Mouse (Mus musculus) brain, adult 2 months (tissue): ENCODE measurements around the gene Ccr7.

ENCODE experiments used
- DNase-seq: peaks from one replicate; pipeline ENCODE4 v3.0.0; 2011; ENCODE audit warnings: low read depth, low spot score

The Ccr7 gene

GRCm38 (mm10) chr11:99154987-99155641 is at the start of gene Ccr7:
Ccr7 (minus strand) TSS chr11:99155077.
- DNase-seq = no peak

- peak; percentile 74 for DNase-seq
Observed at GRCm38 (mm10) chr11:99189154-99189582, 34.3 kb upstream of the Ccr7 start.

GRCm38 (mm10) chr11:99187348-99187747 is 32.5 kb upstream of the Ccr7 start:
- DNase-seq = no peak

- DNase-seq = no peak
Observed at GRCm38 (mm10) chr11:99186836-99187235, 32.0 kb upstream of the Ccr7 start.

- DNase-seq = peak; percentile 37
Observed at GRCm38 (mm10) chr11:99182575-99182974, 27.7 kb upstream of the Ccr7 start.

- peak; percentile 18 for DNase-seq
Observed at GRCm38 (mm10) chr11:99180071-99180470, 25.2 kb upstream of the Ccr7 start.

- DNase-seq = no peak
Observed at GRCm38 (mm10) chr11:99177925-99178198, 23.0 kb upstream of the Ccr7 start.

GRCm38 (mm10) chr11:99177054-99177924 is 22.4 kb upstream of the Ccr7 start:
- DNase-seq = no peak

- DNase-seq = no peak
Observed at GRCm38 (mm10) chr11:99172002-99172401, 17.1 kb upstream of the Ccr7 start.

- no peak for DNase-seq
Observed at GRCm38 (mm10) chr11:99171442-99171841, 16.6 kb upstream of the Ccr7 start.

GRCm38 (mm10) chr11:99170547-99171267 is 15.8 kb upstream of the Ccr7 start:
- no peak for DNase-seq

- DNase-seq = no peak
Observed at GRCm38 (mm10) chr11:99170005-99170404, 15.1 kb upstream of the Ccr7 start.

GRCm38 (mm10) chr11:99169438-99169837 is 14.6 kb upstream of the Ccr7 start:
- no peak for DNase-seq

- DNase-seq = no peak
Observed at GRCm38 (mm10) chr11:99168030-99168474, 13.2 kb upstream of the Ccr7 start.

- DNase-seq = no peak
Observed at GRCm38 (mm10) chr11:99167576-99167975, 12.7 kb upstream of the Ccr7 start.

GRCm38 (mm10) chr11:99166241-99166640 is 11.4 kb upstream of the Ccr7 start:
- DNase-seq = no peak

- DNase-seq = no peak
Observed at GRCm38 (mm10) chr11:99165031-99165752, 10.3 kb upstream of the Ccr7 start.

- no peak for DNase-seq
Observed at GRCm38 (mm10) chr11:99162972-99163686, 8.3 kb upstream of the Ccr7 start.

- DNase-seq = no peak
Observed at GRCm38 (mm10) chr11:99161648-99162047, 6.8 kb upstream of the Ccr7 start.

- DNase-seq = no peak
Observed at GRCm38 (mm10) chr11:99160228-99160627, 5.4 kb upstream of the Ccr7 start.

GRCm38 (mm10) chr11:99155817-99156216 is 940 bp upstream of the Ccr7 start:
- DNase-seq = no peak
